Mouse (Mus musculus): ENCODE measurements around the gene Sppl3. TPM values are rescaled to one million over a fixed set of nuclear protein-coding genes. Genes with fewer than 3 reads are reported as not detected.
A peak's percentile ranks its signal among the peaks of the same experiment; 100 is the strongest.
"Not testable (repeated sequence)": the region's sequence is repeated elsewhere in the genome, so short reads cannot be mapped to it uniquely, and the experiment has no call there.

Gene Sppl3
- polyA plus RNA-seq, 1 experiment from 2014 or later = 11.5 TPM

- 90% methylated on average over 7 of the region's 7 CpGs for WGBS
- peaks cover 39% of the 10 kb centered on the region for H3K4me1 ChIP-seq
- DNase-seq (ENCODE audit: low spot score) = no peak
- no peak overlapping the region for H3K4me3 ChIP-seq
- H3K36me3 ChIP-seq = peaks cover 18% of the 10 kb centered on the region
- H3K9me3 ChIP-seq = no peaks in the 10 kb centered on the region
- H3K27ac ChIP-seq = peak overlapping the region; percentile 67; the same call in 1 of the 2 replicates
- no peaks in the 10 kb centered on the region for H3K27me3 ChIP-seq (ENCODE audit: insufficient read depth, poor library complexity, severe bottlenecking)
These were observed 61.2 kb downstream of the Sppl3 start for GRCm38 (mm10) chr5:115072143-115072542.

- H3K9me3 ChIP-seq; DNase-seq (ENCODE audit: low spot score); H3K27ac ChIP-seq; H3K4me3 ChIP-seq; H3K27me3 ChIP-seq (ENCODE audit: insufficient read depth, poor library complexity, severe bottlenecking): not testable (repeated sequence)
- H3K36me3 ChIP-seq = peaks cover 23% of the 10 kb centered on the region
- H3K4me1 ChIP-seq = peaks cover 29% of the 10 kb centered on the region
- WGBS = 71% methylated on average over 8 of the region's 8 CpGs
These were observed 62.4 kb downstream of the Sppl3 start for GRCm38 (mm10) chr5:115073306-115073705.

- Histone ChIP-seq H3K27me3 (ENCODE audit: insufficient read depth, poor library complexity, severe bottlenecking) (no peaks in the 10 kb centered on the region), H3K36me3 (peaks cover 23% of the 10 kb centered on the region), H3K9me3 (no peaks in the 10 kb centered on the region), H3K4me1 (peaks cover 20% of the 10 kb centered on the region), H3K4me3 (no peak overlapping the region), H3K27ac (no peak overlapping the region)
- 71% methylated on average over 4 of the region's 4 CpGs for WGBS
- no peak for DNase-seq (ENCODE audit: low spot score)
These were observed 63.8 kb downstream of the Sppl3 start for GRCm38 (mm10) chr5:115074749-115075148.

GRCm38 (mm10) chr5:115076144-115076901 is 65.4 kb downstream of the Sppl3 start:
- no peak overlapping the region for H3K4me3 ChIP-seq
- peaks cover 25% of the 10 kb centered on the region for H3K36me3 ChIP-seq
- no peak overlapping the region for H3K27ac ChIP-seq
- H3K4me1 ChIP-seq = peaks cover 13% of the 10 kb centered on the region
- no peak for DNase-seq (ENCODE audit: low spot score)
- H3K27me3 ChIP-seq (ENCODE audit: insufficient read depth, poor library complexity, severe bottlenecking) = no peaks in the 10 kb centered on the region
- WGBS = 56% methylated on average over 5 of the region's 5 CpGs
- no peaks in the 10 kb centered on the region for H3K9me3 ChIP-seq

- WGBS = 91% methylated on average over 5 of the region's 5 CpGs
- Histone ChIP-seq H3K4me1 (no peaks in the 10 kb centered on the region), H3K36me3 (peaks cover 58% of the 10 kb centered on the region), H3K27ac (no peak overlapping the region), H3K27me3 (ENCODE audit: insufficient read depth, poor library complexity, severe bottlenecking) (no peaks in the 10 kb centered on the region), H3K4me3 (no peak overlapping the region), H3K9me3 (no peaks in the 10 kb centered on the region)
- DNase-seq (ENCODE audit: low spot score) = no peak
These were observed 70.7 kb downstream of the Sppl3 start for GRCm38 (mm10) chr5:115081636-115082035.

- H3K27me3 ChIP-seq (ENCODE audit: insufficient read depth, poor library complexity, severe bottlenecking) = no peaks in the 10 kb centered on the region
- DNase-seq (ENCODE audit: low spot score) = no peak
- H3K4me1 ChIP-seq = no peaks in the 10 kb centered on the region
- peaks cover 70% of the 10 kb centered on the region for H3K36me3 ChIP-seq
- no peaks in the 10 kb centered on the region for H3K9me3 ChIP-seq
- no peak overlapping the region for H3K27ac ChIP-seq
- no peak overlapping the region for H3K4me3 ChIP-seq
- WGBS = 75% methylated on average over 6 of the region's 6 CpGs
These were observed 72.6 kb downstream of the Sppl3 start for GRCm38 (mm10) chr5:115083492-115083891.

- WGBS = 98% methylated on average over 2 of the region's 2 CpGs
- no peak for DNase-seq (ENCODE audit: low spot score)
- H3K27me3 ChIP-seq (ENCODE audit: insufficient read depth, poor library complexity, severe bottlenecking) = no peaks in the 10 kb centered on the region
- no peaks in the 10 kb centered on the region for H3K4me1 ChIP-seq
- no peaks in the 10 kb centered on the region for H3K9me3 ChIP-seq
- no peak overlapping the region for H3K27ac ChIP-seq
- H3K36me3 ChIP-seq = peaks cover 90% of the 10 kb centered on the region
- no peak overlapping the region for H3K4me3 ChIP-seq
These were observed 74.7 kb downstream of the Sppl3 start for GRCm38 (mm10) chr5:115085675-115086074.

- DNase-seq (ENCODE audit: low spot score) = no peak
- no peak overlapping the region for H3K27ac ChIP-seq
- peaks cover 83% of the 10 kb centered on the region for H3K36me3 ChIP-seq
- no peak overlapping the region for H3K4me3 ChIP-seq
- 98% methylated on average over 5 of the region's 5 CpGs for WGBS
- no peaks in the 10 kb centered on the region for H3K9me3 ChIP-seq
- peaks cover 6% of the 10 kb centered on the region; the same call in 1 of the 2 replicates for H3K4me1 ChIP-seq
- no peaks in the 10 kb centered on the region for H3K27me3 ChIP-seq (ENCODE audit: insufficient read depth, poor library complexity, severe bottlenecking)
These were observed 78.8 kb downstream of the Sppl3 start for GRCm38 (mm10) chr5:115089592-115090268.

- no peaks in the 10 kb centered on the region for H3K9me3 ChIP-seq
- WGBS = 73% methylated on average over 3 of the region's 3 CpGs
- no peak overlapping the region for H3K27ac ChIP-seq
- H3K36me3 ChIP-seq = peaks cover 83% of the 10 kb centered on the region
- no peaks in the 10 kb centered on the region for H3K27me3 ChIP-seq (ENCODE audit: insufficient read depth, poor library complexity, severe bottlenecking)
- H3K4me3 ChIP-seq = no peak overlapping the region
- no peak for DNase-seq (ENCODE audit: low spot score)
- H3K4me1 ChIP-seq = peaks cover 17% of the 10 kb centered on the region
These were observed 80.1 kb downstream of the Sppl3 start for GRCm38 (mm10) chr5:115091015-115091414.

GRCm38 (mm10) chr5:115091776-115092175 is 80.8 kb downstream of the Sppl3 start:
- 88% methylated on average over 6 of the region's 6 CpGs for WGBS
- Histone ChIP-seq H3K27me3 (ENCODE audit: insufficient read depth, poor library complexity, severe bottlenecking) (no peaks in the 10 kb centered on the region), H3K36me3 (peaks cover 83% of the 10 kb centered on the region)

GRCm38 (mm10) chr5:115098195-115098594 is 87.3 kb downstream of the Sppl3 start, which contains the start of gene Gm10401:
Gm10401 (minus strand) TSS chr5:115098295.
- DNase-seq (ENCODE audit: low spot score) = no peak
- peaks cover 84% of the 10 kb centered on the region for H3K36me3 ChIP-seq
- no peak within 1 kb of the TSS for H3K4me3 ChIP-seq
- no peaks in the 10 kb centered on the region for H3K27me3 ChIP-seq (ENCODE audit: insufficient read depth, poor library complexity, severe bottlenecking)
- H3K27ac ChIP-seq = no peak within 1 kb of the TSS
- H3K4me1 ChIP-seq = peaks cover 11% of the 10 kb centered on the region
- WGBS = 95% methylated on average over 8 of the region's 8 CpGs
- H3K9me3 ChIP-seq = no peaks in the 10 kb centered on the region

More at GRCm38 (mm10) chr5:115091776-115092175, 80.8 kb downstream of the Sppl3 start:
- no peaks in the 10 kb centered on the region for H3K9me3 ChIP-seq
- H3K27ac ChIP-seq = no peak overlapping the region
- H3K4me1 ChIP-seq = peaks cover 17% of the 10 kb centered on the region
- no peak overlapping the region for H3K4me3 ChIP-seq
- DNase-seq (ENCODE audit: low spot score) = no peak

- H3K4me3 ChIP-seq = no peak overlapping the region
- H3K27me3 ChIP-seq (ENCODE audit: insufficient read depth, poor library complexity, severe bottlenecking) = no peaks in the 10 kb centered on the region
- 84% methylated on average over 5 of the region's 5 CpGs for WGBS
- H3K9me3 ChIP-seq = no peaks in the 10 kb centered on the region
- H3K4me1 ChIP-seq = peaks cover 11% of the 10 kb centered on the region
- peaks cover 90% of the 10 kb centered on the region for H3K36me3 ChIP-seq
- H3K27ac ChIP-seq = no peak overlapping the region
- DNase-seq (ENCODE audit: low spot score) = no peak
These were observed 88.6 kb downstream of the Sppl3 start for GRCm38 (mm10) chr5:115099530-115099929.

- Histone ChIP-seq H3K4me3 (no peak overlapping the region), H3K4me1 (peaks cover 8% of the 10 kb centered on the region), H3K27ac (no peak overlapping the region), H3K36me3 (peaks cover 85% of the 10 kb centered on the region), H3K9me3 (no peaks in the 10 kb centered on the region), H3K27me3 (ENCODE audit: insufficient read depth, poor library complexity, severe bottlenecking) (no peaks in the 10 kb centered on the region)
- DNase-seq (ENCODE audit: low spot score) = no peak
- 85% methylated on average over 9 of the region's 9 CpGs for WGBS
These were observed 89.1 kb downstream of the Sppl3 start for GRCm38 (mm10) chr5:115099991-115100390.
